Mouse (Mus musculus): ENCODE data around the gene Prkab1.

The Prkab1 gene

GRCm38 (mm10) chr5:116007723-116008122, 16.6 kb downstream of the Prkab1 start:
- POLR2A ChIA-PET, result interaction anchor here (0.6 to 3.1 kb wide), 37 partner anchors 9 to 517 kb away, joined by 3 to 35 read pairs (median 4); partner anchors contain the start of genes Prkab1 (in 3 of the 4), Cit (in 1 of the 4), Rab35 (in 1 of the 4) and Rplp0 (in 1 of the 4)

GRCm38 (mm10) chr5:116006324-116007099, 17.8 kb downstream of the Prkab1 start:
- ChIA-PET POLR2A (interaction anchor here (0.6 to 4.7 kb wide), 47 partner anchors 10 to 1971 kb away, joined by 3 to 35 read pairs (median 4); partner anchors contain the start of genes Prkab1 (in 3 of the 4), Cit (in 1 of the 4), Rab35 (in 1 of the 4) and Rplp0 (in 1 of the 4)), CTCF (interaction anchor here (0.5 to 5.0 kb wide), 50 partner anchors 8 to 1075 kb away, joined by 3 to 41 read pairs (median 4); partner anchors contain the start of gene Prkab1 (in 2 of the 4))

More at GRCm38 (mm10) chr5:116007723-116008122, 16.6 kb downstream of the Prkab1 start:
- CTCF ChIA-PET, result interaction anchor here (0.7 to 5.0 kb wide), 21 partner anchors 10 to 1409 kb away, joined by 3 to 41 read pairs (median 5); partner anchors contain the start of gene Prkab1 (in 2 of the 4)

- POLR2A ChIA-PET, result interaction anchor here in 2 of 4 experiments (0.6 to 4.7 kb wide), 15 partner anchors 8 to 786 kb away, joined by 3 to 31 read pairs (median 5); partner anchors contain the start of gene Prkab1 (in 2 of the 2)
These were observed 20.0 kb downstream of the Prkab1 start for GRCm38 (mm10) chr5:116004271-116004670.

GRCm38 (mm10) chr5:116003825-116004224, 20.5 kb downstream of the Prkab1 start:
- POLR2A ChIA-PET, result interaction anchor here in 2 of 4 experiments (0.6 to 4.7 kb wide), 13 partner anchors 9 to 787 kb away, joined by 3 to 31 read pairs (median 5); partner anchors contain the start of gene Prkab1 (in 2 of the 2)
- CTCF ChIA-PET, result interaction anchor here in 2 of 4 experiments (0.6 to 1.2 kb wide), 5 partner anchors 20 to 1182 kb away, joined by 3 to 4 read pairs (median 4); partner anchors contain the start of gene Prkab1 (in 1 of the 2)

More at GRCm38 (mm10) chr5:116004271-116004670, 20.0 kb downstream of the Prkab1 start:
- CTCF ChIA-PET, result interaction anchor here in 2 of 4 experiments (0.9 to 1.2 kb wide), 5 partner anchors 17 to 51 kb away, joined by 3 to 4 read pairs (median 4); partner anchors contain the start of gene Prkab1 (in 1 of the 2)

- POLR2A ChIA-PET, result interaction anchor here in 1 of 4 experiments (1.8 to 4.7 kb wide), 2 partner anchors 10 to 23 kb away, joined by 4 to 31 read pairs; no protein-coding TSS in a partner anchor
- CTCF ChIA-PET, result interaction anchor here in 1 of 4 experiments (0.6 kb wide), 1 partner anchor 1182 kb away, joined by 3 read pairs; no protein-coding TSS in a partner anchor
These were observed 21.2 kb downstream of the Prkab1 start for GRCm38 (mm10) chr5:116003154-116003553.

- ChIA-PET POLR2A (interaction anchor here in 1 of 4 experiments (1.9 to 2.1 kb wide), 2 partner anchors 8 to 10 kb away, joined by 6 to 7 read pairs; no protein-coding TSS in a partner anchor), CTCF (no interaction called here)
These were observed 26.9 kb downstream of the Prkab1 start for GRCm38 (mm10) chr5:115997376-115997775.

GRCm38 (mm10) chr5:115994101-115994500, 30.2 kb downstream of the Prkab1 start:
- ChIA-PET CTCF (interaction anchor here in 1 of 4 experiments (0.6 kb wide), 1 partner anchor 1523 kb away, joined by 3 read pairs; no protein-coding TSS in a partner anchor), POLR2A (interaction anchor here in 1 of 4 experiments (1.8 to 2.3 kb wide), 2 partner anchors 9 to 12 kb away, joined by 4 to 14 read pairs; no protein-coding TSS in a partner anchor)

GRCm38 (mm10) chr5:115991717-115992116, 32.6 kb downstream of the Prkab1 start:
- ChIA-PET CTCF (interaction anchor here in 1 of 4 experiments (1.5 kb wide), 1 partner anchor 13 kb away, joined by 4 read pairs; no protein-coding TSS in a partner anchor), POLR2A (interaction anchor here in 2 of 4 experiments (1.0 to 2.3 kb wide), 4 partner anchors 13 to 32 kb away, joined by 3 to 14 read pairs (median 8); partner anchors contain the start of gene Prkab1 (in 1 of the 2))

GRCm38 (mm10) chr5:115987284-115987683, 37.0 kb downstream of the Prkab1 start:
- POLR2A ChIA-PET, result interaction anchor here in 2 of 4 experiments (0.7 to 1.7 kb wide), 4 partner anchors 9 to 135 kb away, joined by 3 to 5 read pairs (median 4); no protein-coding TSS in a partner anchor
- CTCF ChIA-PET, result interaction anchor here in 2 of 4 experiments (0.5 to 1.9 kb wide), 4 partner anchors 9 to 449 kb away, joined by 3 to 5 read pairs (median 4); no protein-coding TSS in a partner anchor

- ChIA-PET CTCF (interaction anchor here in 2 of 4 experiments (0.6 to 1.7 kb wide), 5 partner anchors 21 to 477 kb away, joined by 3 to 4 read pairs (median 3); no protein-coding TSS in a partner anchor), POLR2A (interaction anchor here in 2 of 4 experiments (1.6 kb wide), 2 partner anchors 9 to 22 kb away, joined by 7 read pairs; no protein-coding TSS in a partner anchor)
These were observed 39.2 kb downstream of the Prkab1 start for GRCm38 (mm10) chr5:115985101-115985500.

- ChIA-PET CTCF (interaction anchor here in 1 of 4 experiments (1.7 kb wide), 1 partner anchor 28 kb away, joined by 3 read pairs; no protein-coding TSS in a partner anchor), POLR2A (interaction anchor here in 3 of 4 experiments (0.6 to 1.6 kb wide), 4 partner anchors 8 to 23 kb away, joined by 3 to 7 read pairs (median 6); no protein-coding TSS in a partner anchor)
These were observed 39.9 kb downstream of the Prkab1 start for GRCm38 (mm10) chr5:115984392-115984791.

- ChIA-PET CTCF (interaction anchor here in 2 of 4 experiments (0.6 to 5.4 kb wide), 3 partner anchors 29 to 255 kb away, joined by 3 to 36 read pairs (median 3); no protein-coding TSS in a partner anchor), POLR2A (interaction anchor here in 3 of 4 experiments (0.7 to 5.0 kb wide), 8 partner anchors 15 to 1122 kb away, joined by 3 to 31 read pairs (median 4); partner anchors contain the start of gene Prkab1 (in 1 of the 3))
These were observed 41.5 kb downstream of the Prkab1 start for GRCm38 (mm10) chr5:115982671-115983373.

- ChIA-PET POLR2A (interaction anchor here in 3 of 4 experiments (0.5 to 5.0 kb wide), 17 partner anchors 10 to 453 kb away, joined by 3 to 31 read pairs (median 4); no protein-coding TSS in a partner anchor), CTCF (interaction anchor here (0.6 to 5.4 kb wide), 16 partner anchors 9 to 537 kb away, joined by 3 to 36 read pairs (median 4); partner anchors contain the start of genes Prkab1 (in 2 of the 4) and Tmem233 (in 1 of the 4))
These were observed 43.8 kb downstream of the Prkab1 start for GRCm38 (mm10) chr5:115980537-115980936.

- POLR2A ChIA-PET, result interaction anchor here (0.6 to 5.0 kb wide), 14 partner anchors 9 to 72 kb away, joined by 3 to 31 read pairs (median 4); no protein-coding TSS in a partner anchor
- CTCF ChIA-PET, result interaction anchor here (0.6 to 5.4 kb wide), 46 partner anchors 8 to 336 kb away, joined by 3 to 36 read pairs (median 4); partner anchors contain the start of genes Prkab1 (in 2 of the 4) and Tmem233 (in 1 of the 4)
These were observed 45.1 kb downstream of the Prkab1 start for GRCm38 (mm10) chr5:115979134-115979696.

- ChIA-PET POLR2A (interaction anchor here in 3 of 4 experiments (0.6 to 5.0 kb wide), 10 partner anchors 8 to 1341 kb away, joined by 3 to 31 read pairs (median 3); no protein-coding TSS in a partner anchor), CTCF (interaction anchor here (0.5 to 5.4 kb wide), 24 partner anchors 9 to 1286 kb away, joined by 3 to 36 read pairs (median 4); partner anchors contain the start of gene Prkab1 (in 1 of the 4))
These were observed 46.1 kb downstream of the Prkab1 start for GRCm38 (mm10) chr5:115978255-115978654.

GRCm38 (mm10) chr5:115977757-115978156, 46.6 kb downstream of the Prkab1 start:
- CTCF ChIA-PET, result interaction anchor here in 3 of 4 experiments (0.5 to 5.4 kb wide), 8 partner anchors 9 to 1286 kb away, joined by 3 to 36 read pairs (median 7); no protein-coding TSS in a partner anchor
- POLR2A ChIA-PET, result interaction anchor here in 3 of 4 experiments (0.6 to 1.4 kb wide), 4 partner anchors 14 to 1342 kb away, joined by 3 read pairs; no protein-coding TSS in a partner anchor
